Mouse (Mus musculus) stomach, embryonic 15.5 days (tissue): Measurements from ENCODE around the gene Lama2. TPM values are rescaled to one million over a fixed set of nuclear protein-coding genes. Genes with fewer than 3 reads are reported as not detected.
A peak's percentile ranks its signal among the peaks of the same experiment; 100 is the strongest.

ENCODE experiments used
- ATAC-seq: fragments of 200-750 bp; cut with Nextera tagmentation; 2 replicates; pipeline ENCODE4 v1.8.0; 2017; ENCODE audit warnings: low read depth, moderate number of reproducible peaks, moderate TSS enrichment; ENCODE audit not compliant: insufficient read depth, low FRiP score
- H3K27ac ChIP-seq: fragments of 300-500 bp; sonication (generic); 2 replicates; pipeline ENCODE4 v1.5.1; 2015; ENCODE audit warnings: mild to moderate bottlenecking, inconsistent platforms
- H3K27me3 ChIP-seq: fragments of 300-500 bp; sonication (generic); replicated peaks from 2 replicates; pipeline ENCODE4 v1.6.1; 2015; ENCODE audit warnings: inconsistent platforms
- H3K36me3 ChIP-seq: fragments of 300-500 bp; sonication (generic); 2 replicates; pipeline ENCODE4 v1.6.1; 2015; ENCODE audit warnings: inconsistent platforms
- H3K4me1 ChIP-seq: fragments of 300-500 bp; sonication (generic); 2 replicates; pipeline ENCODE4 v1.6.1; 2015; ENCODE audit warnings: inconsistent platforms
- H3K4me2 ChIP-seq: fragments of 300-500 bp; sonication (generic); 2 replicates; pipeline ENCODE4 v1.6.1; 2015; ENCODE audit warnings: mild to moderate bottlenecking, inconsistent platforms
- H3K4me3 ChIP-seq: fragments of 300-500 bp; sonication (generic); replicated peaks from 2 replicates; pipeline ENCODE4 v1.5.1; 2015; ENCODE audit warnings: inconsistent platforms
- H3K9ac ChIP-seq: fragments of 300-500 bp; sonication (generic); 2 replicates; pipeline ENCODE4 v1.6.1; 2015; ENCODE audit warnings: inconsistent platforms
- H3K9me3 ChIP-seq: fragments of 300-500 bp; sonication (generic); 2 replicates; pipeline ENCODE4 v1.6.1; 2016; ENCODE audit warnings: inconsistent platforms
- WGBS: fragments of 180-500 bp; shearing (Covaris S2); methylation state at CpG from one replicate; pipeline ENCODE4 v1.1.7; 2015; 5-methylcytosine and 5-hydroxymethylcytosine counted together
- polyA plus RNA-seq: library from polyadenylated mRNA; unstranded; fragments of >200 nt; fragmentation: Nextera tagmentation; extraction: Ambion mirVana; gene quantifications from 2 replicates; pipeline ENCODE4 v1.2.1, GENCODE M21; 2015

The Lama2 gene
- polyA plus RNA-seq, 1 experiment from 2014 or later = 15.0 TPM

- H3K4me2 ChIP-seq = no peak overlapping the region
- H3K27ac ChIP-seq = no peak overlapping the region
- H3K27me3 ChIP-seq = no peaks in the 10 kb centered on the region
- H3K9me3 ChIP-seq = no peaks in the 10 kb centered on the region
- H3K36me3 ChIP-seq = no peaks in the 10 kb centered on the region
- no peak overlapping the region for H3K9ac ChIP-seq
- H3K4me3 ChIP-seq = no peak overlapping the region
- 91% methylated on average over 1 of the region's 1 CpGs for WGBS
- no peak for ATAC-seq
- no peaks in the 10 kb centered on the region for H3K4me1 ChIP-seq
Observed at GRCm38 (mm10) chr10:27135768-27136167, 483.8 kb downstream of the Lama2 start.

- H3K9me3 ChIP-seq = no peaks in the 10 kb centered on the region
- peak; percentile 39; the same call in 1 of the 2 replicates for ATAC-seq
- no peak overlapping the region for H3K4me2 ChIP-seq
- no peaks in the 10 kb centered on the region for H3K27me3 ChIP-seq
- H3K4me3 ChIP-seq = no peak overlapping the region
- no peak overlapping the region for H3K27ac ChIP-seq
- no peaks in the 10 kb centered on the region for H3K4me1 ChIP-seq
- WGBS = 2% methylated on average over 1 of the region's 1 CpGs
- H3K36me3 ChIP-seq = no peaks in the 10 kb centered on the region
- H3K9ac ChIP-seq = no peak overlapping the region
Observed at GRCm38 (mm10) chr10:27133135-27133534, 486.4 kb downstream of the Lama2 start.

GRCm38 (mm10) chr10:27127454-27127853 is 492.1 kb downstream of the Lama2 start:
- ATAC-seq = no peak
- H3K4me2 ChIP-seq = no peak overlapping the region
- H3K4me1 ChIP-seq = no peaks in the 10 kb centered on the region
- H3K4me3 ChIP-seq = no peak overlapping the region
- no peaks in the 10 kb centered on the region for H3K9me3 ChIP-seq
- no peak overlapping the region for H3K9ac ChIP-seq
- 64% methylated on average over 2 of the region's 2 CpGs for WGBS
- H3K36me3 ChIP-seq = no peaks in the 10 kb centered on the region
- no peak overlapping the region for H3K27ac ChIP-seq
- no peaks in the 10 kb centered on the region for H3K27me3 ChIP-seq

GRCm38 (mm10) chr10:27123763-27124162 is 495.8 kb downstream of the Lama2 start:
- H3K4me2 ChIP-seq = no peak overlapping the region
- WGBS = 72% methylated on average over 5 of the region's 5 CpGs
- no peak overlapping the region for H3K9ac ChIP-seq
- no peaks in the 10 kb centered on the region for H3K27me3 ChIP-seq
- H3K4me1 ChIP-seq = no peaks in the 10 kb centered on the region
- no peak for ATAC-seq
- no peaks in the 10 kb centered on the region for H3K36me3 ChIP-seq
- H3K27ac ChIP-seq = no peak overlapping the region
- H3K4me3 ChIP-seq = no peak overlapping the region
- no peaks in the 10 kb centered on the region for H3K9me3 ChIP-seq

- H3K27ac ChIP-seq = no peak overlapping the region
- H3K27me3 ChIP-seq = no peaks in the 10 kb centered on the region
- no peaks in the 10 kb centered on the region for H3K4me1 ChIP-seq
- no peaks in the 10 kb centered on the region for H3K36me3 ChIP-seq
- H3K4me3 ChIP-seq = no peak overlapping the region
- 79% methylated on average over 3 of the region's 3 CpGs for WGBS
- H3K4me2 ChIP-seq = no peak overlapping the region
- no peak overlapping the region for H3K9ac ChIP-seq
- H3K9me3 ChIP-seq = no peaks in the 10 kb centered on the region
- ATAC-seq = no peak
Observed at GRCm38 (mm10) chr10:27117815-27118214, 501.7 kb downstream of the Lama2 start.

DNA sequence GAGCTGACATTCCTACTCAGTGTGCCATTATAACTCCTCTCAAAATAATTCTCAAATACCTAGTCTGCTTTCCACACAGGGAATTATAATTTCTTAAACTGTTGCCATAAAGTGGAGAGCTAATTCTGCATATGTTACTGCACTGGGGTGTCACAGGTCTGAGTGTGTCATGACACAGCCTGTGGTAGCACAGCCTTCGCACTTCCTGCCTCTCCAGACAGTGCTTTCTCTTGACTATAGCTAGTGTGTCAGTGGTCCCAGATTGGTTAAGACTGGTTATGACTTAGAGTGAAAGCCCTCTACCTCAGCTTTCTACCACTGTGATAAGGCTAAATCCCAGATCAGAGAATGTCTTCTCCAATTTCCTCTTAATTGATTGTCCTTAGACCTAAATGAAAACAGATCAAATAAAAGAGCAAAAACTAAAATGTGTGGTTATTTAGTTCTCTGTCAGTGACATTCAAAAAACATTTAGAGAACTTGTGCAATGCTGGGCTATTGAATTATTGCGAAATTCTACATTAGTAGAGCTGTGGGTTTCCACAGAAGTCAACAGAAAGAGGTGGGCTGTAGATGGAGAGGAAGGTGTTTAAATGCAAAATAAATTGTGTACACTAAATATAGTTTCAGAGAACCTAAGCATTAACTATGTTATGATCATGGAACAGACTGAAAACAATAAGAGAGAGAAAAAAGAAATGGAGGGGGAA is 502.5 kb downstream of the Lama2 start:
- Histone ChIP-seq H3K9me3 (no peaks in the 10 kb centered on the region), H3K4me3 (no peak overlapping the region), H3K36me3 (no peaks in the 10 kb centered on the region), H3K27ac (no peak overlapping the region), H3K27me3 (no peaks in the 10 kb centered on the region), H3K4me2 (no peak overlapping the region), H3K9ac (no peak overlapping the region), H3K4me1 (no peaks in the 10 kb centered on the region)
- ATAC-seq = no peak
- WGBS = 83% methylated on average over 2 of the region's 2 CpGs

DNA sequence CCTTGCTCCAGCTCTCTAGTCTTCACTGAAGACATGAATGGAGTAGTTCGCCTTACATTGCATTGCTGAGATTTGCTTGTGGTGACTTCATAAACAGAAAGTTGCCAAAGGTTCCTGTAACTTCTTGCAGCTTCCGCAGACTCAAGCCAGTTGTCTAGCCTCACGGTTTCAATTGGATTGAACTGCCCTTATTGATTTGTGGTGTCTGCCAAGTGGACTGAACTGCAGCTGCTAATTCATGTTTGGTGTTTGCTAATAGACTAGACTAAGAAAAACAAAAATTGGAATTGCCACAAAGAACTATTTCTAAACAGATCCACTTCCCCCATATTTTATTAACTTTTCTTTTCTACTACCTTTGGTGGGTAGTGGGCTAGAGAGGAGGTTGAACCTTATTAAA is 505.4 kb downstream of the Lama2 start:
- Histone ChIP-seq H3K36me3 (no peaks in the 10 kb centered on the region), H3K9ac (no peak overlapping the region), H3K4me3 (no peak overlapping the region), H3K4me1 (no peaks in the 10 kb centered on the region), H3K9me3 (no peaks in the 10 kb centered on the region), H3K27ac (no peak overlapping the region), H3K4me2 (no peak overlapping the region), H3K27me3 (no peaks in the 10 kb centered on the region)
- 87% methylated on average over 3 of the region's 3 CpGs for WGBS
- no peak for ATAC-seq

GRCm38 (mm10) chr10:27103811-27104210 is 515.7 kb downstream of the Lama2 start:
- 84% methylated on average over 5 of the region's 5 CpGs for WGBS

GRCm38 (mm10) chr10:27101800-27102353 is 517.7 kb downstream of the Lama2 start:
- Histone ChIP-seq H3K9me3 (no peaks in the 10 kb centered on the region), H3K36me3 (no peaks in the 10 kb centered on the region), H3K4me1 (no peaks in the 10 kb centered on the region), H3K4me2 (no peak overlapping the region), H3K27ac (no peak overlapping the region), H3K27me3 (no peaks in the 10 kb centered on the region), H3K4me3 (no peak overlapping the region), H3K9ac (no peak overlapping the region)
- WGBS = 66% methylated on average over 3 of the region's 3 CpGs
- ATAC-seq = no peak

More at GRCm38 (mm10) chr10:27103811-27104210, 515.7 kb downstream of the Lama2 start:
- Histone ChIP-seq H3K9me3 (no peaks in the 10 kb centered on the region), H3K4me2 (no peak overlapping the region), H3K36me3 (no peaks in the 10 kb centered on the region), H3K4me1 (no peaks in the 10 kb centered on the region), H3K4me3 (no peak overlapping the region), H3K27ac (no peak overlapping the region), H3K9ac (no peak overlapping the region), H3K27me3 (no peaks in the 10 kb centered on the region)
- ATAC-seq = no peak

DNA sequence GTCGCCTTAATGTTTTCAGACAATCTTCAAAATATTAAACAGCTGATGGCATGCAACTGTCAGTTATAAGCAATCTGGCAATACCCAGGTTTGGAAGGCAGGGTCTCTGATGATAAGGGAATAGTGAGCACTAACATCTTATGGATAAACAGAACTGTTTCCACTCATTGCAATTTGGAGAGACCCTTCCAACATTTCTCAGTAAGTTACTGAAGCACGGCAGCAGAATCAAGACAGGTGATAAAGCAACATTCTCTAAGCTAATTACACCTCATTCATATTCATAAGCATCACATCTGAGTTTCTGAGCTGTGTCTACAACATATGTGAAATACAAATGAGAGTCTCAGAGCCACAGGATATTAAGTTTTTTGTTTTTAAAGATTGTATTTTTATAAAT is 542.4 kb downstream of the Lama2 start:
- Histone ChIP-seq H3K4me3 (no peak overlapping the region), H3K4me2 (no peak overlapping the region), H3K9me3 (no peaks in the 10 kb centered on the region), H3K4me1 (no peaks in the 10 kb centered on the region), H3K9ac (no peak overlapping the region), H3K27ac (no peak overlapping the region), H3K27me3 (no peaks in the 10 kb centered on the region), H3K36me3 (no peaks in the 10 kb centered on the region)
- 89% methylated on average over 2 of the region's 2 CpGs for WGBS
- no peak for ATAC-seq

DNA sequence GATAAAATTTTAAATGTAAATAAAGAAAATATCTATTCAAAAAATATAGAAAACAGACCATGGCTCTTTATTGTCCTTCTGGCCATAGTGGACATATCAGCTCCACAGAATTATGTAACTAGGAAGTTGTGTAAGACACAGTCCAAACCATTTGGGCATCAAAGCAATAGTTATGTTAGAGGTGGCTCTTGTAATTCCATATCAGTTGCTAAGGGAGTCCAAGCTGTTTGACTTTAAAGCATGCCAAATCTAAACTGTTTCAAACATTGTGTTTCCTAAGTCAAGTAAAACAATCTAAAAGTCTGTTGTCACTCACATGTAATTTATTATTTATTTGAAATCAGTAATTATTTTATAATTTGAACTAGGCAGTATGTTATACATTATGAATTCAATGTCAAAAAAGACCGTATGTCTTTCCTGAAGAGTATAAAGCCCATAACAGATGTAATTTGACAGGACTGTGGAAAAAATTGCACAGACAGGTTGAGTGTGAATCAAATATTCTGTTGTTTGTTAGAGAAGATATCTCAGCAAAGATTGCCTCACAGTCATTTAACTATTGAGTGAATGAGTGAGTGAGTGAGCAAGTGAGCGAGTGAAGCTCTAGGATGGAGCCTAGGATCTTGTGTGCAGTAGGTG is 550.6 kb downstream of the Lama2 start:
- no peaks in the 10 kb centered on the region for H3K36me3 ChIP-seq
- no peak overlapping the region for H3K4me2 ChIP-seq
- no peak overlapping the region for H3K4me3 ChIP-seq
- no peak overlapping the region for H3K27ac ChIP-seq
- no peaks in the 10 kb centered on the region for H3K4me1 ChIP-seq
- 82% methylated on average over 2 of the region's 2 CpGs for WGBS
- H3K27me3 ChIP-seq = no peaks in the 10 kb centered on the region
- no peak for ATAC-seq
- no peak overlapping the region for H3K9ac ChIP-seq
- H3K9me3 ChIP-seq = no peaks in the 10 kb centered on the region

GRCm38 (mm10) chr10:27063671-27064070 is 555.9 kb downstream of the Lama2 start:
- Histone ChIP-seq H3K4me2 (no peak overlapping the region), H3K27me3 (no peaks in the 10 kb centered on the region), H3K27ac (no peak overlapping the region), H3K4me1 (no peaks in the 10 kb centered on the region), H3K9ac (no peak overlapping the region), H3K4me3 (no peak overlapping the region), H3K36me3 (no peaks in the 10 kb centered on the region), H3K9me3 (no peaks in the 10 kb centered on the region)
- WGBS = 49% methylated on average over 4 of the region's 4 CpGs
- ATAC-seq = 0 out of 2 replicates have a peak, but pooled peaks have one; percentile 53
